Mouse (Mus musculus) cortical plate, adult 2 months (tissue): ENCODE measurements at regions not wholly inside any gene's neighbourhood (a gene's known extent, or its start where the extent isn't known, plus 50 kb on each side); places are given as distances from the start of the nearest gene placed in this dataset.

Experiments
- CTCF ChIP-seq: fragments of 200-500 bp; IDR thresholded peaks from 2 replicates; pipeline ENCODE4 v1.5.1; 2011; ENCODE audit warnings: mild to moderate bottlenecking, control low read depth, low read length; ENCODE audit not compliant: insufficient read depth; ENCODE audit errors: extremely low read depth
- POLR2A ChIP-seq: fragments of 200-500 bp; IDR thresholded peaks from 2 replicates; pipeline ENCODE4 v1.6.1; 2011; ENCODE audit warnings: mild to moderate bottlenecking, low read length, control low read depth; ENCODE audit not compliant: insufficient read depth; ENCODE audit errors: extremely low read depth

- TF ChIP-seq CTCF (no peak), POLR2A (no peak)
These were observed 553.2 kb upstream of the Auts2 start for GRCm38 (mm10) chr5:133096340-133096739.
